Mouse (Mus musculus) ovary, adult 10 weeks (tissue): Measurements from ENCODE around the gene Fndc5. TPM values are rescaled to one million over a fixed set of nuclear protein-coding genes. Genes with fewer than 3 reads are reported as not detected.

Experiments used
- polyA plus RNA-seq: library from polyadenylated mRNA; stranded (reverse); fragments of 350-450 nt; fragmentation: Illumina TruSeq; extraction: RNeasy Lipid Tissue Mini Kit (QIAGEN cat#74804); gene quantifications from one replicate; pipeline ENCODE4 v1.2.3, GENCODE M21; 2014

Fndc5 gene
- polyA plus RNA-seq: 6.4 TPM

GRCm38 (mm10) chr4:129136579-129137391, at the start of gene Fndc5:
Gene Fndc5 (plus strand): TSS chr4:129136999.

GRCm38 (mm10) chr4:129105356-129105755, 31.4 kb upstream of the Fndc5 start, which contains the start of gene Tmem54:
Gene Tmem54 (plus strand): TSS chr4:129105548.

GRCm38 (mm10) chr4:129121569-129122086, 15.2 kb upstream of the Fndc5 start, which contains the start of gene Hpca:
Gene Hpca (minus strand): TSS chr4:129122036.

GRCm38 (mm10) chr4:129189542-129190519, 53.0 kb downstream of the Fndc5 start, which contains the start of the genes S100pbp and Yars:
Gene S100pbp (minus strand): TSS chr4:129189727.
Gene Yars (plus strand): TSS chr4:129189760.

Other genes with a start within 250 kb of the Fndc5 start
- 1.00 TPM for gene Azin2, start 174.6 kb upstream of the Fndc5 start, polyA plus RNA-seq
- gene Ak2, start 145.0 kb upstream of the Fndc5 start, polyA plus RNA-seq: 38.0 TPM
- gene Rnf19b, start 78.7 kb upstream of the Fndc5 start, polyA plus RNA-seq: 25.1 TPM
- not detected for gene Tmem54, start 31.5 kb upstream of the Fndc5 start, polyA plus RNA-seq
- not detected for gene Hpca, start 15.0 kb upstream of the Fndc5 start, polyA plus RNA-seq
- 92.1 TPM for gene S100pbp, start 52.7 kb downstream of the Fndc5 start, polyA plus RNA-seq
- 8.6 TPM for gene Yars, start 52.8 kb downstream of the Fndc5 start, polyA plus RNA-seq
- gene C77080, start 124.4 kb downstream of the Fndc5 start, polyA plus RNA-seq: 2.3 TPM
- gene Sync, start 150.6 kb downstream of the Fndc5 start, polyA plus RNA-seq: 4.0 TPM
- 398 TPM for gene Rbbp4, start 198.4 kb downstream of the Fndc5 start, polyA plus RNA-seq
- gene Zbtb8os, start 198.7 kb downstream of the Fndc5 start, polyA plus RNA-seq: 116 TPM
- gene Zbtb8a, start 241.1 kb downstream of the Fndc5 start, polyA plus RNA-seq: 4.2 TPM